Mouse (Mus musculus): ENCODE results near the gene Atp5f1. TPM values are rescaled to one million over a fixed set of nuclear protein-coding genes. Genes with fewer than 3 reads are reported as not detected.
"Not testable (repeated sequence)": the region's sequence is repeated elsewhere in the genome, so short reads cannot be mapped to it uniquely, and the experiment has no call there.

The Atp5f1 gene
- polyA plus RNA-seq (2017; shearing (Covaris generic)), result 100 to 1,000 TPM; 327 to 367 TPM

GRCm38 (mm10) chr3:105959999-105960398, at the start of gene Atp5f1:
Atp5f1 (minus strand) TSS chr3:105960099.
- ATAC-seq, result no peak

- ATAC-seq, result peak; percentile 3
Measured at GRCm38 (mm10) chr3:106003360-106003759, 43.5 kb upstream of the Atp5f1 start.

- peak; percentile 89 for ATAC-seq
Measured at GRCm38 (mm10) chr3:106001416-106002370, 41.8 kb upstream of the Atp5f1 start.

GRCm38 (mm10) chr3:106000707-106001375, 40.9 kb upstream of the Atp5f1 start:
- ATAC-seq, result peak; percentile 59

GRCm38 (mm10) chr3:105994730-105995129, 34.8 kb upstream of the Atp5f1 start:
- ATAC-seq, result no peak

GRCm38 (mm10) chr3:105991653-105992283, 31.9 kb upstream of the Atp5f1 start:
- ATAC-seq, result peak; percentile 69

GRCm38 (mm10) chr3:105989611-105990010, 29.7 kb upstream of the Atp5f1 start:
- ATAC-seq, result not testable (repeated sequence)

- ATAC-seq, result no peak
Measured at GRCm38 (mm10) chr3:105974174-105974573, 14.3 kb upstream of the Atp5f1 start.

GRCm38 (mm10) chr3:105973411-105973810, 13.5 kb upstream of the Atp5f1 start, which contains the start of gene Ovgp1:
Ovgp1 (plus strand) TSS chr3:105973711.
- no peak for ATAC-seq

- ATAC-seq, result no peak
Measured at GRCm38 (mm10) chr3:105971831-105972446, 12.0 kb upstream of the Atp5f1 start.

- ATAC-seq, result no peak
Measured at GRCm38 (mm10) chr3:105960700-105961099, 801 bp upstream of the Atp5f1 start.

- no peak for ATAC-seq
Measured at GRCm38 (mm10) chr3:105959585-105959984, 314 bp downstream of the Atp5f1 start.

- peak; percentile 91 for ATAC-seq
Measured at GRCm38 (mm10) chr3:105958974-105959580, 822 bp downstream of the Atp5f1 start, which contains the start of gene Wdr77. Wdr77 (plus strand) TSS chr3:105959369.

GRCm38 (mm10) chr3:105958204-105958603, 1.7 kb downstream of the Atp5f1 start:
- no peak for ATAC-seq

GRCm38 (mm10) chr3:105957235-105957634, 2.7 kb downstream of the Atp5f1 start:
- no peak for ATAC-seq

- ATAC-seq, result no peak
Measured at GRCm38 (mm10) chr3:105951348-105951747, 8.6 kb downstream of the Atp5f1 start.

- no peak for ATAC-seq
Measured at GRCm38 (mm10) chr3:105936111-105936510, 23.8 kb downstream of the Atp5f1 start.

- ATAC-seq, result no peak
Measured at GRCm38 (mm10) chr3:105935033-105935432, 24.9 kb downstream of the Atp5f1 start.

- no peak for ATAC-seq
Measured at GRCm38 (mm10) chr3:105933926-105934325, 26.0 kb downstream of the Atp5f1 start.

GRCm38 (mm10) chr3:105932240-105933071, 27.4 kb downstream of the Atp5f1 start, which contains the start of gene I830077J02Rik:
I830077J02Rik (minus strand) TSS chr3:105932664.
- ATAC-seq, result no peak

GRCm38 (mm10) chr3:105931095-105931494, 28.8 kb downstream of the Atp5f1 start:
- no peak for ATAC-seq
